Mouse (Mus musculus) intestine, embryonic 14.5 days (tissue): ENCODE results near the gene Nrxn2. TPM values are rescaled to one million over a fixed set of nuclear protein-coding genes. Genes with fewer than 3 reads are reported as not detected.

Experiments
- ATAC-seq: fragments of 200-750 bp; cut with Nextera tagmentation; replicated peaks from 2 replicates; pipeline ENCODE4 v1.8.0; 2017; ENCODE audit warnings: low read depth, moderate number of reproducible peaks, moderate TSS enrichment, moderate library complexity; ENCODE audit not compliant: low FRiP score, low TSS enrichment
- DNase-seq: peaks from one replicate; pipeline ENCODE4 v3.0.0-alpha.2; 2018; ENCODE audit warnings: low spot score
- H3K27ac ChIP-seq: fragments of 300-500 bp; sonication (generic); 2 replicates; pipeline ENCODE4 v1.5.1; 2014; ENCODE audit warnings: low read depth, mild to moderate bottlenecking, control low read depth
- H3K27me3 ChIP-seq: fragments of 300-500 bp; sonication (generic); replicated peaks from 2 replicates; pipeline ENCODE4 v1.6.1; 2014; ENCODE audit warnings: low read length, control low read depth; ENCODE audit not compliant: control insufficient read depth, insufficient read depth
- H3K36me3 ChIP-seq: fragments of 300-500 bp; sonication (generic); 2 replicates; pipeline ENCODE4 v1.6.1; 2014; ENCODE audit warnings: low read length, control low read depth; ENCODE audit not compliant: control insufficient read depth, insufficient read depth
- H3K4me1 ChIP-seq: fragments of 300-500 bp; sonication (generic); replicated peaks from 2 replicates; pipeline ENCODE4 v1.6.1; 2014; ENCODE audit warnings: low read length, control low read depth, mixed read lengths; ENCODE audit not compliant: control insufficient read depth, insufficient read depth
- H3K4me2 ChIP-seq: fragments of 300-500 bp; sonication (generic); 2 replicates; pipeline ENCODE4 v1.6.1; 2014; ENCODE audit warnings: low read length
- H3K4me3 ChIP-seq: fragments of 300-500 bp; sonication (generic); 2 replicates; pipeline ENCODE4 v1.5.1; 2014; ENCODE audit warnings: low read depth, low read length, control low read depth, mixed read lengths
- H3K9ac ChIP-seq: fragments of 300-500 bp; sonication (generic); 2 replicates; pipeline ENCODE4 v1.6.1; 2014; ENCODE audit warnings: mild to moderate bottlenecking, low read length
- H3K9me3 ChIP-seq: fragments of 300-500 bp; sonication (generic); 2 replicates; pipeline ENCODE4 v1.6.1; 2016; ENCODE audit warnings: low read length, control low read depth; ENCODE audit not compliant: control insufficient read depth
- WGBS: fragments of 180-500 bp; shearing (Covaris S2); extraction: QIAGEN DNeasy Blood & Tissue Kit; methylation state at CpG from one replicate; pipeline ENCODE4 v1.1.7; 2014; 5-methylcytosine and 5-hydroxymethylcytosine counted together
- polyA plus RNA-seq: library from polyadenylated mRNA; unstranded; fragments of >200 nt; fragmentation: Nextera tagmentation; extraction: Ambion mirVana; gene quantifications from 2 replicates; pipeline ENCODE4 v1.2.1, GENCODE M21; 2014

Gene Nrxn2
- polyA plus RNA-seq, 1 experiment from 2014 or later = 1.9 TPM

DNA sequence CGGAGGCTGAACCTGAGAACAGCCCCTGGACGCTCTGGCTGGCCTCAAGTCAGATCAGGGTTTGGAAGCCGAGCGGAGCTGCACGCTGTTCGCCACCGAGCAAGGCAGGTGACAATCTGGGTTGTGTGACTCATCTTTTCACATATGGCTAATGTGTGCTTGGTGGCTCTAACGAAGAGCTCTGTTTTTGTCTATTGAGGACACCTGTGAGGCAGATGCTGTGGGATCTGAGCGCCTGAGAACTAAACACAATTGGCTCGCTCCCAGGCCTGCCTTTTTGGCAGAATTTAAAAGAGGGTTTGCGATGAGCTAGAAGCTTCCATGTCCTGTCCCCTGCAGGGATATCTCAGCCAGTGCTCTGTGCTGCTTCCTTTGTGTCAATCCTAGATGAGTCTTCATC, 131.0 kb downstream of the Nrxn2 start:
- Histone ChIP-seq H3K4me2 (no peak overlapping the region), H3K9ac (no peak overlapping the region), H3K4me3 (no peak overlapping the region), H3K27me3 (no peaks in the 10 kb centered on the region), H3K27ac (no peak overlapping the region), H3K36me3 (no peaks in the 10 kb centered on the region), H3K9me3 (no peaks in the 10 kb centered on the region), H3K4me1 (no peaks in the 10 kb centered on the region)
- no peak for ATAC-seq
- WGBS = 84% methylated on average over 11 of the region's 11 CpGs
- DNase-seq = no peak

DNA sequence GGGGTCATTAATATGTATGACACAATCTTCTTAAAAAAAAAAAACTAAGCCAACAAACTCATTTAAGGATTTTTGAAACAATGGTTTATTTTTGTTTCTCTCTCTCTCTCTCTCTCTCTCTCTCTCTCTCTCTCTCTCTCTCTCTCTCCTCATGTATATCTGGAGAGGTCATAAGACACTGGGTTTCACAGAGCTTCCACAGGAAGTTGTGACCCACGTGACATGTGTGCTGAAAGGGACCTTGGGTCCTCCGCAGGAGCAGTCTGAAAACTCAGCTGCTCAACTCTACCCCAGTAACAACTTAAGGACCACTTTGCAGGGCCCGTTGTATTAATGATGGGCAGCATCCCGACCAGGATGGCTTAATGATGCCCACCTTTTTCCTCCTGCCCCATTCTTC, 132.7 kb downstream of the Nrxn2 start:
- H3K4me2 ChIP-seq = no peak overlapping the region
- no peaks in the 10 kb centered on the region for H3K4me1 ChIP-seq
- no peak overlapping the region for H3K9ac ChIP-seq
- no peak overlapping the region for H3K27ac ChIP-seq
- no peaks in the 10 kb centered on the region for H3K27me3 ChIP-seq
- H3K4me3 ChIP-seq = no peak overlapping the region
- WGBS = 64% methylated on average over 4 of the region's 4 CpGs
- H3K9me3 ChIP-seq = no peaks in the 10 kb centered on the region
- ATAC-seq = no peak
- DNase-seq = no peak
- no peaks in the 10 kb centered on the region for H3K36me3 ChIP-seq

DNA sequence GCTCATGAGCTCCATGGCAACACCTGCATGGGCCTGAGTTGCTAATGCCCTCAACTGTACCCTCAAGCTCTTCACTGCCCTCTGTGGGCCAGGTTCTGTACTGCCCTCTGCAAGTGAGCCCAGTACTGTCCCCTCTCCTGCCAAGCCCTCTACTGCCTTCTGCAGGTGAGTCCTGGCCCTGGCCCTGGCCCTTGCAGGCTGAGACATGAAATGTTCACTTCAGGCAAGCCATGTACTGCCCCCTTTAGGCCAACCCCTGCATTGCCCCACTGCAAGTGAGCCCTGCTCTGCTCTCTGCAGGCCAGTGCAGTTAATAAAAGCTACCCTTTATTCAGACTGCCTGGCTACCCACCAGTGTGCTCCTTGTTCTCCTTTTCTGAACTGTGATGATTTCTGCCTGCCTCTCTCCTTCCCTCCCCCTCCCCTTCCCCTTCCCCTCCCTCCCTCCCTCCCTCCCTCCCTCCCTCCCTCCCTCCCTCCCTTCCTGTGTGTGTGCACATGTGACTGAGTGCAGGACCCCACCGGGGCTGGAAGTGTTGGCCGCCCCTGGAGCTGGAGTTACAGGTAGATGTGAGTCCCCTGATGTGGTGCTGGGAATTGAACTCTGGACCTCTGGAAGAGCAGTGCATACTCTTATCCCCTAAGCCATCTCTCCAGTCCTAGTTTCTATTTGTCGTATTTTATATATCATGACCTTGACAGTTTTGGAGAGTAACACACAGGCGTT, 133.9 kb downstream of the Nrxn2 start:
- Histone ChIP-seq H3K9me3 (no peaks in the 10 kb centered on the region), H3K4me3 (no peak overlapping the region), H3K4me2 (no peak overlapping the region), H3K4me1 (no peaks in the 10 kb centered on the region), H3K9ac (no peak overlapping the region), H3K36me3 (no peaks in the 10 kb centered on the region), H3K27ac (no peak overlapping the region), H3K27me3 (no peaks in the 10 kb centered on the region)
- DNase-seq (no peak), ATAC-seq (no peak)
- WGBS = 87% methylated on average over 4 of the region's 4 CpGs

DNA sequence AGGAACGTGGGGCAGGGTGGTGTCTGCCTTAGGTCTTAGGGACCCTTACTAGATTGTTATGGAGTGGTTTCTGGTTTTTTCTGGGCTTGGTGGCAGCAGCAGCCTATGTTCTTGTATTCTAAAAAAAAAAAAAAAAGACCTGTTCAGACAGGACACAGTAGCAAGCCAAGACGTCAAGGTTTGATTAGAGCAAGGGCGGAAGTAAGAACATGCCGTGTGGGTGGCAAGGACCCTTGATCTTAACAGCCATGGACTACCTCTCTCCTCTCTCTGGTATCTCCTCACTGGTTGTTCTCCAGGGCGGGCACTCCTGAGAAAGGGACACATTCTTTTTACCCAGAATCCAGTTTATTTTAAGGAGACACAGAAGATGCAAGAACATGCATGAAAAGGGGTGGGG, 134.6 kb downstream of the Nrxn2 start:
- 69% methylated on average over 5 of the region's 5 CpGs for WGBS
- Histone ChIP-seq H3K4me1 (no peaks in the 10 kb centered on the region), H3K9me3 (no peaks in the 10 kb centered on the region), H3K27me3 (no peaks in the 10 kb centered on the region), H3K4me2 (no peak overlapping the region), H3K27ac (no peak overlapping the region), H3K4me3 (no peak overlapping the region), H3K9ac (no peak overlapping the region), H3K36me3 (no peaks in the 10 kb centered on the region)
- no peak for ATAC-seq
- no peak for DNase-seq

DNA sequence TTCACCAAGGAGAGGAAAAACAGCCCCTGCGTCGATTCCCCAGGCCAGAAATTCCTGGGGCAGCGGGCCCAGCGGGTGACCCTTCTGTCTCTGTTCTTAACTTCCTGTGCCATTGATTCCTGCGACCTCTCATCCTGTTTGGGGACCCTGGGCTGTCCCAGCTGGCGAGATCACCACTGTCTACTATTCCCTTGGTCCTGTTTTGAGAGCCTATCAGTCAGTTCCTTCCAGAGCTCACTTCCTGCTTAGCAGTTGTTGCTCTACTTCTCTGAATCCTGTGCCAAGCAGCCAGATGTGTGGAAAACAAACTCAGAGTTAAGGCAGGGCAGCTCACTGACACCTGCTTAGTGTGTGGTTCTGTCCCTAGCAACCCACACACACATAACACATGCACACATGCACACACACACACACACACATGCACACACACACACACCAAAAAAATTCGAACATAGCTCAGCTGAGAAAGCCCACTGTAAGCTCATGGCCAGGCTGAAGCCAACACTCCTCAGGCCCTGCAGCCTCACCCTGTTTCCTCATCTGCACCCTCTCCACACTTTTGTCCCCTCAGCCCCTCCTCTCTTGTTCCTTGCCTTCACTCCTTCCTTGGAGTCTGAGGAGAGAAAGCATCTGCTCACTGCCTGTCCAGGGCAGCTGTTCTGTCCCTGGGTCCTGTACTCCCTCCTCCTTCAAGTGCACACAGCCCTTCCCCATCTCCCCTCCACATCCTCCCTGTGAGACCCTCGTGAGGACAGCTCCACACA, 135.5 kb downstream of the Nrxn2 start:
- Histone ChIP-seq H3K27ac (no peak overlapping the region), H3K9me3 (no peaks in the 10 kb centered on the region), H3K4me1 (no peaks in the 10 kb centered on the region), H3K36me3 (no peaks in the 10 kb centered on the region), H3K4me3 (no peak overlapping the region), H3K9ac (no peak overlapping the region), H3K27me3 (no peaks in the 10 kb centered on the region), H3K4me2 (no peak overlapping the region)
- WGBS = 35% methylated on average over 8 of the region's 8 CpGs
- ATAC-seq (no peak), DNase-seq (no peak)

DNA sequence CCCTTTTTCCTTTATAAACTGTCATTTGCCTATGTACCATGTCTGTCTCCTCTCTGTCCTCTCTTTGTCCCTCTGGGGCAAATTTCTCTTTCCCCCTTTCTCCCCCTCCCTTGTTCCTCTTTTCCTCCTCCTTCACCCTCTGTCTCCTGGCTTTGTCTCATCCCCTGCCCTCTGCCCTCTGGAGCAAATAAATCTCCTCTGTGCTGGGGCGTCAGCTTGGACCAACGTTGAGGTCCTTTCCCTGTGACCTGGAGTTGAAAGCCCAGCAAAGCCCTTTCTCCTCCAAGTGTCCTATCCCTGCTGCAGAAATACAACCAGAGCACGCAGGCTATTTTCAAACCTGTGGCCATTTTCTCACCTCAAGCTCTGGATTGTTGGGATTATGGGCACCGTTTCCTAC, 141.0 kb downstream of the Nrxn2 start:
- Histone ChIP-seq H3K9me3 (no peaks in the 10 kb centered on the region), H3K4me2 (no peak overlapping the region), H3K27ac (no peak overlapping the region), H3K9ac (no peak overlapping the region), H3K36me3 (no peaks in the 10 kb centered on the region), H3K4me1 (no peaks in the 10 kb centered on the region), H3K4me3 (no peak overlapping the region), H3K27me3 (no peaks in the 10 kb centered on the region)
- no peak for ATAC-seq
- whole genome bisulfite sequencing = 55% methylated on average over 4 of the region's 4 CpGs
- no peak for DNase-seq

DNA sequence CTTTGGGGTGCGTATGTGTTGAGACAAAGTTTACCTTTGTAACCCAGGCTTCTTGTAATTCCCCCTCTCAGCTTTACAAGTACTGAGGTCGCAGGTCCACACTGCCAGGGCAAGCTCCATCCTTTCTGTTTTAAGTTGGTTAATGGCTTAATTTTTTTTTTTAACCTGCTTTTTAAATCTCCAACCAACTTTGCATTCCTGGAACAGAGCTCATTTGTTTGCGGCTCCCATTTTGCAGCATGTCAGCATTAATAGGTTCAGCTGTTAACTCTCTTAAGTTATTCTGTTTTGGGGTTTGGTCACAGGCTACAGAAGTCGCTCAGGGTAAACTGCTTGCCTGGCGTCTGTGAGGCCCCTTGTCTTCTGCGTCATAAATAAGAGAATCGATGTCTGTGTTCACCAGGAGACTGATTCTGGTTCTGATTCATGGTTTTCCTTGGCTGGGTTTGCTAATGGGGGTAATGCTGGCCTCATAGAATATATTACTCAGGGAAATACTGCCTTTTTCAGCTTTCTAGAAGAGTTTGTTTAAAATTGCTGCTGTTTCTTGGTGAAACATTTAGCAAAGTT, 141.8 kb downstream of the Nrxn2 start:
- H3K4me3 ChIP-seq = no peak overlapping the region
- ATAC-seq = no peak
- no peaks in the 10 kb centered on the region for H3K27me3 ChIP-seq
- H3K4me1 ChIP-seq = no peaks in the 10 kb centered on the region
- 57% methylated on average over 7 of the region's 7 CpGs for WGBS
- no peak overlapping the region for H3K4me2 ChIP-seq
- DNase-seq = no peak
- H3K36me3 ChIP-seq = no peaks in the 10 kb centered on the region
- no peak overlapping the region for H3K27ac ChIP-seq
- no peaks in the 10 kb centered on the region for H3K9me3 ChIP-seq
- no peak overlapping the region for H3K9ac ChIP-seq

DNA sequence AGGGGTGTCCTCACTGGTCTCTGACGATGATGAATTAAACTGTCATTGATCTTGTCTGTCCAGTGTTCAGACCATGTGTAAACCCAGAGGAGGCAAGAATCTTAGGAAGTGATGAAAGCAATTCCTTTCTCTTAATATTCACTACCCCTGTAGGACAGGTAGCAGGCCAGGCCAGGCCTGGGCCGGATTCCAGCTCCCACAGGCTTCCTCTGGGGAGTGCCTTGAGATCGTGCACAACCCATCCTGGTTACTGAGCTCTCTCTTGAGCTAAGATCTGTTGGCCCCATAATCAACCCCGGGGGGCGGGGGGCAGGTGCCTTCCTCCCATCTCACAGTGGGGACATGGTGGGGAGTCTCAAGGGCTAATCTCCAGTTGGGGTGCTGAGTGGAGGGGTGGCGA, 146.6 kb downstream of the Nrxn2 start:
- Histone ChIP-seq H3K4me1 (no peaks in the 10 kb centered on the region), H3K9ac (no peak overlapping the region), H3K4me3 (no peak overlapping the region), H3K27me3 (no peaks in the 10 kb centered on the region), H3K9me3 (no peaks in the 10 kb centered on the region), H3K36me3 (no peaks in the 10 kb centered on the region), H3K27ac (no peak overlapping the region), H3K4me2 (no peak overlapping the region)
- DNase-seq (no peak), ATAC-seq (no peak)
- 85% methylated on average over 6 of the region's 6 CpGs for whole genome bisulfite sequencing
